Mouse (Mus musculus) T-cell, adult 66 days (primary cell): ENCODE data around the gene Olfr1350. TPM values are rescaled to one million over a fixed set of nuclear protein-coding genes. Genes with fewer than 3 reads are reported as not detected.

ENCODE experiments used
- total RNA-seq, 2 experiments: library from RNA; stranded (reverse); gene quantifications; 3 replicates in 1 of 2; 4 replicates in 1 of 2; pipeline ENCODE4 v1.2.4; 2023

The Olfr1350 gene
- total RNA-seq: not detected

GRCm38 (mm10) chr7:6564541-6564940 is at the start of gene Olfr1350:
Gene Olfr1350, plus strand, starts transcription at chr7:6564841.

GRCm38 (mm10) chr7:6522850-6523249 is 41.8 kb upstream of the Olfr1350 start, which contains the start of gene Olfr1349:
Gene Olfr1349, minus strand, starts transcription at chr7:6522950.

Other genes starting within 250 kb of the Olfr1350 start
- 1 to 10 TPM; 2.0 to 2.7 TPM for gene Zfp583, start 233.6 kb upstream of the Olfr1350 start, total RNA-seq
- under 1 TPM; 0.50 to 0.55 TPM for gene Gm3854, start 221.1 kb upstream of the Olfr1350 start, total RNA-seq
- 1 to 10 TPM; 2.2 to 3.1 TPM for gene Zfp78, start 201.6 kb upstream of the Olfr1350 start, total RNA-seq
- gene Zfp28, start 181.5 kb upstream of the Olfr1350 start, total RNA-seq: 1 to 10 TPM; 5.5 to 7.0 TPM
- gene Smim17, start 166.1 kb upstream of the Olfr1350 start, total RNA-seq: not detected
- gene Gm20715, start 154.6 kb upstream of the Olfr1350 start, total RNA-seq: under 1 TPM; 0.15 to 0.18 TPM
- not detected for gene Olfr1344, start 126.2 kb upstream of the Olfr1350 start, total RNA-seq
- gene Olfr1336, start 108.7 kb upstream of the Olfr1350 start, total RNA-seq: not detected
- gene Olfr1346, start 97.7 kb upstream of the Olfr1350 start, total RNA-seq: not detected
- gene Olfr5, start 77.9 kb upstream of the Olfr1350 start, total RNA-seq: not detected
- not detected for gene Olfr1347, start 65.1 kb upstream of the Olfr1350 start, total RNA-seq
- gene Olfr1348, start 56.1 kb upstream of the Olfr1350 start, total RNA-seq: not detected
- not detected for gene Olfr1349, start 41.9 kb upstream of the Olfr1350 start, total RNA-seq
- gene Zim1, start 131.6 kb downstream of the Olfr1350 start, total RNA-seq: not detected
- gene Peg3, start 165.6 kb downstream of the Olfr1350 start, total RNA-seq: not detected
- not detected for gene Usp29, start 165.7 kb downstream of the Olfr1350 start, total RNA-seq